Mouse (Mus musculus): ENCODE data around the gene Foxl1. TPM values are rescaled to one million over a fixed set of nuclear protein-coding genes. Genes with fewer than 3 reads are reported as not detected.
A peak's percentile ranks its signal among the peaks of the same experiment; 100 is the strongest.

Foxl1 gene
- total and polyA plus RNA-seq, 3 experiments, result 0.04 TPM; not detected in 2

- Histone ChIP-seq H3K36me3 (replicated peaks in 1 of 2; ENCODE audit: control insufficient read depth in 1 of 2, insufficient read depth in 1 of 2, low read length in 1 of 2) (no peaks in the 10 kb centered on the region), H3K9ac (ENCODE audit: insufficient read depth, low read depth) (no peak overlapping the region), H3K4me3 (replicated peaks in 1 of 3; ENCODE audit: low read depth in 2 of 3, low read length in 2 of 3, poor library complexity in 1 of 3) (no peak overlapping the region), H3K79me2 (replicated peaks; ENCODE audit: control insufficient read depth, extremely low read depth, insufficient read depth, poor library complexity, severe bottlenecking) (no peaks in the 10 kb centered on the region), H3K27ac (ENCODE audit: insufficient read depth, low read depth) (no peak overlapping the region), H3K4me2 (ENCODE audit: insufficient read depth, low read depth, poor library complexity, severe bottlenecking) (no peak overlapping the region), H3K27me3 (replicated peaks) (peaks cover 96% of the 10 kb centered on the region), H3K4me1 (ENCODE audit: control insufficient read depth in 1 of 2, insufficient read depth in 2 of 2) (0 out of 4 replicates have a peak, but pooled peaks cover 0 to 2% of the 10 kb centered on the region in 2 experiments), H3K9me3 (replicated peaks; ENCODE audit: low read length) (no peaks in the 10 kb centered on the region)
- no peak for TF ChIP-seq E2F4 (IDR thresholded peaks at IDR 0.05; ENCODE audit: insufficient replicate concordance, low read depth, low read length)
- no peak for TF ChIP-seq ETS1 (conservative IDR thresholded peaks at IDR 0.05; ENCODE audit: low read depth, low read length)
- 0 out of 2 replicates have a peak, but pooled peaks have one; percentile 8 for TF ChIP-seq ZNF384 (IDR thresholded peaks at IDR 0.05; ENCODE audit: low read depth, low read length)
- no peak for DNase-seq (ENCODE audit: extremely low read depth)
- dilution Hi-C loops (cut with MboI; ENCODE audit: extremely low pct_ligation_motif_present, extremely low pct_unique_long_range_greater_than_20kb, low sequenced_read_pairs) (no loop called here), in situ Hi-C loops (cut with MboI; ENCODE audit: low pct_ligation_motif_present, low pct_unique_long_range_greater_than_20kb, low sequenced_read_pairs) (no loop called here)
Measured at GRCm38 (mm10) chr8:121156990-121157491, 29.3 kb downstream of the Foxl1 start.

GRCm38 (mm10) chr8:121158812-121159211, 31.1 kb downstream of the Foxl1 start:
- Histone ChIP-seq H3K36me3 (replicated peaks in 1 of 2; ENCODE audit: control insufficient read depth in 1 of 2, insufficient read depth in 1 of 2, low read length in 1 of 2) (no peaks in the 10 kb centered on the region), H3K27ac (ENCODE audit: insufficient read depth, low read depth) (no peak overlapping the region), H3K9me3 (replicated peaks; ENCODE audit: low read length) (no peaks in the 10 kb centered on the region), H3K4me3 (replicated peaks in 1 of 3; ENCODE audit: low read depth in 2 of 3, low read length in 2 of 3, poor library complexity in 1 of 3) (no peak overlapping the region), H3K4me1 (ENCODE audit: control insufficient read depth in 1 of 2, insufficient read depth in 2 of 2) (0 out of 4 replicates have a peak, but pooled peaks cover 0 to 2% of the 10 kb centered on the region in 2 experiments), H3K4me2 (ENCODE audit: insufficient read depth, low read depth, poor library complexity, severe bottlenecking) (no peak overlapping the region), H3K27me3 (replicated peaks) (peaks cover 96% of the 10 kb centered on the region), H3K9ac (ENCODE audit: insufficient read depth, low read depth) (no peak overlapping the region), H3K79me2 (replicated peaks; ENCODE audit: control insufficient read depth, extremely low read depth, insufficient read depth, poor library complexity, severe bottlenecking) (no peaks in the 10 kb centered on the region)
- DNase-seq (ENCODE audit: extremely low read depth), result no peak
- in situ Hi-C loops (cut with MboI; ENCODE audit: low pct_ligation_motif_present, low pct_unique_long_range_greater_than_20kb, low sequenced_read_pairs), result no loop called here
- TF ChIP-seq ZC3H11A (IDR thresholded peaks at IDR 0.05; ENCODE audit: low read depth, low read length), result no peak
- no peak for TF ChIP-seq TCF12 (IDR thresholded peaks at IDR 0.05; ENCODE audit: low read depth, low read length)
- TF ChIP-seq EP300 (IDR thresholded peaks at IDR 0.05; ENCODE audit: low read length), result no peak
- dilution Hi-C loops (cut with MboI; ENCODE audit: extremely low pct_ligation_motif_present, extremely low pct_unique_long_range_greater_than_20kb, low sequenced_read_pairs), result no loop called here

GRCm38 (mm10) chr8:121161437-121161836, 33.7 kb downstream of the Foxl1 start:
- H3K36me3 ChIP-seq (replicated peaks in 1 of 2; ENCODE audit: control insufficient read depth in 1 of 2, insufficient read depth in 1 of 2, low read length in 1 of 2), result no peaks in the 10 kb centered on the region
- dilution Hi-C loops (cut with MboI; ENCODE audit: extremely low pct_ligation_motif_present, extremely low pct_unique_long_range_greater_than_20kb, low sequenced_read_pairs), result no loop called here
- TF ChIP-seq PAX5 (IDR thresholded peaks at IDR 0.05; ENCODE audit: low read length) (no peak), TBP (conservative IDR thresholded peaks at IDR 0.05; ENCODE audit: low read depth, low read length) (no peak), EP300 (IDR thresholded peaks at IDR 0.05; ENCODE audit: low read length) (no peak), USF2 (conservative IDR thresholded peaks at IDR 0.05; ENCODE audit: low read depth, low read length) (no peak), POLR2AphosphoS2 (IDR thresholded peaks at IDR 0.05; ENCODE audit: low read depth, low read length) (no peak), CHD1 (IDR thresholded peaks at IDR 0.05; ENCODE audit: low read depth, low read length) (no peak), CHD2 (IDR thresholded peaks at IDR 0.05; ENCODE audit: low read length) (no peak), JUN (IDR thresholded peaks at IDR 0.05; ENCODE audit: insufficient read depth, low read depth, low read length) (no peak), ZC3H11A (IDR thresholded peaks at IDR 0.05; ENCODE audit: low read depth, low read length) (no peak), ZKSCAN1 (IDR thresholded peaks at IDR 0.05; ENCODE audit: borderline replicate concordance, low read depth, low read length) (no peak), ELF1 (IDR thresholded peaks at IDR 0.05; ENCODE audit: low read depth, low read length) (no peak), RAD21 (IDR thresholded peaks at IDR 0.05; ENCODE audit: low read depth, low read length) (no peak), POLR2A (IDR thresholded peaks at IDR 0.05; ENCODE audit: low read depth, low read length) (no peak), MEF2A (IDR thresholded peaks at IDR 0.05; ENCODE audit: borderline replicate concordance, low read depth, low read length) (no peak), RCOR1 (conservative IDR thresholded peaks at IDR 0.05; ENCODE audit: low read depth, low read length) (no peak), IRF4 (IDR thresholded peaks at IDR 0.05; ENCODE audit: low read depth, low read length) (no peak)
- 0 out of 4 replicates have a peak, but pooled peaks cover 0 to 2% of the 10 kb centered on the region in 2 experiments for H3K4me1 ChIP-seq (ENCODE audit: control insufficient read depth in 1 of 2, insufficient read depth in 2 of 2)
- DNase-seq (ENCODE audit: extremely low read depth), result no peak
- no peaks in the 10 kb centered on the region for H3K9me3 ChIP-seq (replicated peaks; ENCODE audit: low read length)
- in situ Hi-C loops (cut with MboI; ENCODE audit: low pct_ligation_motif_present, low pct_unique_long_range_greater_than_20kb, low sequenced_read_pairs), result no loop called here
- H3K9ac ChIP-seq (ENCODE audit: insufficient read depth, low read depth), result no peak overlapping the region
- H3K27me3 ChIP-seq (replicated peaks), result peaks cover 98% of the 10 kb centered on the region
- no peaks in the 10 kb centered on the region for H3K79me2 ChIP-seq (replicated peaks; ENCODE audit: control insufficient read depth, extremely low read depth, insufficient read depth, poor library complexity, severe bottlenecking)
- H3K27ac ChIP-seq (ENCODE audit: insufficient read depth, low read depth), result no peak overlapping the region
- H3K4me2 ChIP-seq (ENCODE audit: insufficient read depth, low read depth, poor library complexity, severe bottlenecking), result no peak overlapping the region
- H3K4me3 ChIP-seq (replicated peaks in 1 of 3; ENCODE audit: low read depth in 2 of 3, low read length in 2 of 3, poor library complexity in 1 of 3), result no peak overlapping the region

Measured in CH12.LX (cell line).